Mouse (Mus musculus): ENCODE measurements around the gene Chchd5.

- TF ChIP-seq POLR2A (IDR thresholded peaks at IDR 0.05; ENCODE audit: borderline replicate concordance, extremely low read depth, low read depth, low read length) (no peak), CTCF (IDR thresholded peaks at IDR 0.05; ENCODE audit: insufficient read depth, low read length) (no peak)
Observed at GRCm38 (mm10) chr2:129175636-129176035, 46.1 kb downstream of the Chchd5 start.

Measured in lung, adult 2 months (tissue).